Mouse (Mus musculus): ENCODE data around the gene Spc25. TPM values are rescaled to one million over a fixed set of nuclear protein-coding genes. Genes with fewer than 3 reads are reported as not detected.

Gene Spc25
- polyA plus RNA-seq, 1 experiment from 2014 or later: 105 TPM

- 75% methylated on average over 9 of the region's 9 CpGs for WGBS (ENCODE audit: insufficient replicate concordance)
- no peak overlapping the region for H3K4me3 ChIP-seq (ENCODE audit: low read depth, low read length)
- no peaks in the 10 kb centered on the region for H3K36me3 ChIP-seq (replicated peaks; ENCODE audit: insufficient read depth, low read length)
- DNase-seq (no peak), ATAC-seq (no peak)
- no peak overlapping the region for H3K9ac ChIP-seq (replicated peaks)
- TF ChIP-seq CTCF (IDR thresholded peaks at IDR 0.05; ENCODE audit: low read depth) (no peak), EP300 (IDR thresholded peaks at IDR 0.05; ENCODE audit: low read depth) (no peak)
- no peaks in the 10 kb centered on the region for H3K27me3 ChIP-seq (ENCODE audit: insufficient read depth, low read length)
- H3K27ac ChIP-seq (ENCODE audit: low read depth): no peak overlapping the region
- H3K9me3 ChIP-seq (ENCODE audit: low read length): no peaks in the 10 kb centered on the region
- H3K4me2 ChIP-seq (ENCODE audit: low read depth, low read length): no peak overlapping the region
- no peaks in the 10 kb centered on the region for H3K4me1 ChIP-seq (ENCODE audit: insufficient read depth)
Observed at GRCm38 (mm10) chr2:69170395-69171077, 35.5 kb downstream of the Spc25 start.

GRCm38 (mm10) chr2:69158907-69159306, 47.1 kb downstream of the Spc25 start:
- ATAC-seq (no peak), DNase-seq (no peak)
- H3K4me2 ChIP-seq (ENCODE audit: low read depth, low read length): no peak overlapping the region
- TF ChIP-seq CTCF (IDR thresholded peaks at IDR 0.05; ENCODE audit: low read depth) (no peak), EP300 (IDR thresholded peaks at IDR 0.05; ENCODE audit: low read depth) (no peak)
- H3K27me3 ChIP-seq (ENCODE audit: insufficient read depth, low read length): no peaks in the 10 kb centered on the region
- no peak overlapping the region for H3K4me3 ChIP-seq (ENCODE audit: low read depth, low read length)
- no peaks in the 10 kb centered on the region; the same call in none of the 2 replicates for H3K36me3 ChIP-seq (replicated peaks; ENCODE audit: insufficient read depth, low read length)
- no peaks in the 10 kb centered on the region for H3K9me3 ChIP-seq (ENCODE audit: low read length)
- no peak overlapping the region for H3K27ac ChIP-seq (ENCODE audit: low read depth)
- no peak overlapping the region for H3K9ac ChIP-seq (replicated peaks)
- peaks cover 7% of the 10 kb centered on the region for H3K4me1 ChIP-seq (ENCODE audit: insufficient read depth)

GRCm38 (mm10) chr2:69156283-69156682, 49.7 kb downstream of the Spc25 start:
- H3K9me3 ChIP-seq (ENCODE audit: low read length): no peaks in the 10 kb centered on the region
- no peak overlapping the region for H3K27ac ChIP-seq (ENCODE audit: low read depth)
- no peak overlapping the region for H3K9ac ChIP-seq (replicated peaks)
- 63% methylated on average over 7 of the region's 7 CpGs for WGBS (ENCODE audit: insufficient replicate concordance)
- H3K27me3 ChIP-seq (ENCODE audit: insufficient read depth, low read length): no peaks in the 10 kb centered on the region
- TF ChIP-seq EP300 (IDR thresholded peaks at IDR 0.05; ENCODE audit: low read depth) (no peak), CTCF (IDR thresholded peaks at IDR 0.05; ENCODE audit: low read depth) (no peak)
- peaks cover 3% of the 10 kb centered on the region; the same call in 1 of the 2 replicates for H3K36me3 ChIP-seq (replicated peaks; ENCODE audit: insufficient read depth, low read length)
- DNase-seq (no peak), ATAC-seq (no peak)
- no peak overlapping the region for H3K4me2 ChIP-seq (ENCODE audit: low read depth, low read length)
- H3K4me1 ChIP-seq (ENCODE audit: insufficient read depth): peaks cover 7% of the 10 kb centered on the region
- no peak overlapping the region for H3K4me3 ChIP-seq (ENCODE audit: low read depth, low read length)

- 65% methylated on average over 3 of the region's 3 CpGs for WGBS (ENCODE audit: insufficient replicate concordance)
- Histone ChIP-seq H3K9me3 (ENCODE audit: low read length) (no peaks in the 10 kb centered on the region), H3K4me3 (ENCODE audit: low read depth, low read length) (no peak overlapping the region), H3K27ac (ENCODE audit: low read depth) (no peak overlapping the region), H3K4me1 (ENCODE audit: insufficient read depth) (peaks cover 7% of the 10 kb centered on the region), H3K36me3 (replicated peaks; ENCODE audit: insufficient read depth, low read length) (peaks cover 3% of the 10 kb centered on the region; the same call in 1 of the 2 replicates), H3K9ac (replicated peaks) (no peak overlapping the region), H3K4me2 (ENCODE audit: low read depth, low read length) (no peak overlapping the region), H3K27me3 (ENCODE audit: insufficient read depth, low read length) (no peaks in the 10 kb centered on the region)
- TF ChIP-seq CTCF (IDR thresholded peaks at IDR 0.05; ENCODE audit: low read depth): no peak
- no peak for TF ChIP-seq EP300 (IDR thresholded peaks at IDR 0.05; ENCODE audit: low read depth)
- no peak for ATAC-seq
- DNase-seq: no peak
Observed at GRCm38 (mm10) chr2:69155861-69156260, 50.1 kb downstream of the Spc25 start.

- Histone ChIP-seq H3K27ac (ENCODE audit: low read depth) (no peak overlapping the region), H3K4me2 (ENCODE audit: low read depth, low read length) (no peak overlapping the region), H3K27me3 (ENCODE audit: insufficient read depth, low read length) (no peaks in the 10 kb centered on the region), H3K9ac (replicated peaks) (no peak overlapping the region), H3K4me3 (ENCODE audit: low read depth, low read length) (no peak overlapping the region), H3K9me3 (ENCODE audit: low read length) (no peaks in the 10 kb centered on the region), H3K4me1 (ENCODE audit: insufficient read depth) (no peaks in the 10 kb centered on the region), H3K36me3 (replicated peaks; ENCODE audit: insufficient read depth, low read length) (peaks cover 3% of the 10 kb centered on the region; the same call in 1 of the 2 replicates)
- TF ChIP-seq CTCF (IDR thresholded peaks at IDR 0.05; ENCODE audit: low read depth) (no peak), EP300 (IDR thresholded peaks at IDR 0.05; ENCODE audit: low read depth) (no peak)
- DNase-seq: no peak
- ATAC-seq: no peak
- 74% methylated on average over 5 of the region's 5 CpGs for WGBS (ENCODE audit: insufficient replicate concordance)
Observed at GRCm38 (mm10) chr2:69150841-69151240, 55.2 kb downstream of the Spc25 start.

GRCm38 (mm10) chr2:69149154-69149553, 56.8 kb downstream of the Spc25 start:
- no peaks in the 10 kb centered on the region for H3K4me1 ChIP-seq (ENCODE audit: insufficient read depth)
- H3K9ac ChIP-seq (replicated peaks): no peak overlapping the region
- ATAC-seq (no peak), DNase-seq (no peak)
- TF ChIP-seq CTCF (IDR thresholded peaks at IDR 0.05; ENCODE audit: low read depth) (no peak), EP300 (IDR thresholded peaks at IDR 0.05; ENCODE audit: low read depth) (no peak)
- no peak overlapping the region for H3K4me2 ChIP-seq (ENCODE audit: low read depth, low read length)
- H3K27me3 ChIP-seq (ENCODE audit: insufficient read depth, low read length): no peaks in the 10 kb centered on the region
- H3K27ac ChIP-seq (ENCODE audit: low read depth): no peak overlapping the region
- H3K9me3 ChIP-seq (ENCODE audit: low read length): no peaks in the 10 kb centered on the region
- WGBS (ENCODE audit: insufficient replicate concordance): 77% methylated on average over 10 of the region's 10 CpGs
- no peak overlapping the region for H3K4me3 ChIP-seq (ENCODE audit: low read depth, low read length)
- H3K36me3 ChIP-seq (replicated peaks; ENCODE audit: insufficient read depth, low read length): peaks cover 3% of the 10 kb centered on the region; the same call in 1 of the 2 replicates

Data from liver, postnatal 0 days (tissue).